Mouse (Mus musculus) A20 (cell line): ENCODE results near the gene Chst4.
"Not testable (repeated sequence)": the region's sequence is repeated elsewhere in the genome, so short reads cannot be mapped to it uniquely, and the experiment has no call there.

Experiments used
- DNase-seq: peaks from one replicate; pipeline ENCODE4 v3.0.0-alpha.2; 2011; ENCODE audit warnings: low read depth, low spot score

The Chst4 gene

GRCm38 (mm10) chr8:110039659-110040058 lies at the start of gene Chst4:
Gene Chst4, minus strand, starts transcription at chr8:110039740.
- no peak for DNase-seq

GRCm38 (mm10) chr8:110082416-110083105 lies 43.0 kb upstream of the Chst4 start:
- no peak for DNase-seq

DNA sequence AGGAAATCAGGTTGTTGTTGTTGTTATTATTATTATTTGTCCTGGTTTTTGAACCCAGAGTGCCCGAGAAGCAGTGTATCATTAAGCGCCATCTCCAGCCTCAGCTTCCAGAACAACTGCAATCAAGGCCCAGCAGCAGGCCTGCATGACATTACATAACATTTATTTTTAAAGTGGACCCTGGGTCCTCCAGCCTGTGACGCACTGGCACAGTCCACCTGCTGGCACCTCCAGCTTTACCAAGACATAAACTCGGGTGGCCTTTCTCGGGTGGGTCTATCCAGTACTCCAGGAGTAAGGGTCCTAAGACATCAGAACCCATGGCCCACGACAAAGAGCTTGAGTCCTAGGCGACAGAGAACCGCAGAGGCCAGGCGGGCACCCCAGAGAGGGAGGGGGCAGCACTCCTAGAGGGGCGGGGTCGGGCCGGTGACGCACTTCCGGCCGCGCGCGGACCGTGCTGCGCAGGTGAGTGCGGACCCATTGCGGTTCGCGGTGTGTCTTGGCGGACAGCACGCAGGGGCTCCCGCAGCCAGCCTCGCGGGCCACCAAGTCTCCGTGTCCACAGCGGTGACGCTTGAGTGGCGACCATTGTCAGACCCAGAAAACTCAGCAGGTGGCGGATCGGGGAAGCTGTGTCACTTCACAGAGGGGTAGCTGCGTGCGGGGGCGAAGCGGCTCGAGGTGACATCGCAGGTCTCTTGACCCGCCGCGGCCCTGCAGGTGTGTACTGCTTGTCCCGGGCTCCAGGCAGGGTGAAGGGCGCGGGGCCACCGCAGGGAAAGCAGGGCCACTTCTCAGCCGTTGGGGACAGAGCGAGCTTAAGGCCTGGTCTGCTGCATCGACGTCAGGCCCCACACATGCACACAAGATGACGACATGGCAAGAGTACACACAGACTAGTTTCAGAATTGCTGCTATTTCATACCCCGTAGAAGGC lies 40.0 kb upstream of the Chst4 start, which contains the start of gene Zfp612:
Zfp612 (plus strand) TSS at position 465 of the 940 bp plus-strand sequence.
- DNase-seq = peak; percentile 86

- no peak for DNase-seq
Measured at GRCm38 (mm10) chr8:110074496-110074895, 35.0 kb upstream of the Chst4 start.

DNA sequence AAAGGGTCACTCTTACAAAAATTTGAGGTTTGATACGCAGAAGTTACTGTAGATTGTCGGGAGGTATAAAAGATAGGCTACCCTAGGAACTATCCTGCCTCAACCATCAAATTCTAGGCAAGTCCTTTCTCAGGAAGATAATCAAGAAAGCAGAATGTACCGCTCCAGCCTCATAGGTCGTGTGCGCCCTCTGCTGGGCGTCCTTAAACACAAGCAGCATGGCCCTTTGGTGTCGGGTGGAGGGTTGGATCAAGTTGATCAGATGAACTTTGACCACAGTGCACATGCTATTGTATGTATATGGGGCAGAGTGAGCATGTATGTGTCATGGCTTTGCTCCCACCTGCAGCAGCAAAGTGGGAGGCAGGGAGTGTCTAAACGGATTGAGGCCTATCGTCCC lies 32.1 kb upstream of the Chst4 start:
- DNase-seq = peak; percentile 65

DNA sequence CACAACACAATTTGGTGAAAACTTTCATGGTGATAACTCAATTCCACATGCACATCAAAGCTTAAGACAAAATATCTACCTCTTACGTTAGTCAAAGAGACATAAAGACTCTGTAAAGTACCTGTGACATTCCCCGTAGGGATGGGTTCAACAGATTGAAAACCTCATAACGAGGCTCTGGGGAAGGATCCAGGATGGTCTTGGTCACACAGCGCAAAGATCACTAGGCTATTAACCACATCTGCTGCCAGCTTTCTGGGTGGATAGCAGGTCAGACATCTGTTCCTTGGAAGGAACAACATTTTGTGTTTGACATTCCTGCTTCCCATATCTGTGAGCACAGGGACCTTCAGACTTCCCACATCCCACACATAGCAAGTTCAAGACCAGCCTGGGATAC lies 30.2 kb upstream of the Chst4 start:
- no peak for DNase-seq

DNA sequence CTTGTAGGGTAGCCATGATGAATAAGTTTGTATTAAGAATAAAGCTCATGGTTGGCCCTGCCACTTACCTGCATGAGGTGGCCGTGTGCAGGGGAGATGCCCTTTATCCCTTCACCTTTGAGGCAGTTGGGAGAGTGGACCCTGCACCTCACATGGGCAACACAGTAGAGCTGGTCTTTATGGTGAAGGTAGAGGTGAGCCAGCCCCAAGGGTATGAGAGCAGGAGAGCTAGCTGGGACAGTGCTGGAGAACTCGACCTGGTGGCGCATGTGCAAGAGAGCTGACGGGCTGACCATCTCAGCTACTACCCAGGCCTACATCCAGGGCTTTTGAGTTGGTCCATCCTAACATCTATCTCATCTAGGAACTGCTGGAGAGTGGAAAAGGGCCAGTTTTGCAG lies 26.1 kb upstream of the Chst4 start:
- no peak for DNase-seq

- no peak for DNase-seq
Measured at GRCm38 (mm10) chr8:110064606-110065365, 25.2 kb upstream of the Chst4 start.

- DNase-seq = no peak
Measured at GRCm38 (mm10) chr8:110064161-110064560, 24.6 kb upstream of the Chst4 start.

DNA sequence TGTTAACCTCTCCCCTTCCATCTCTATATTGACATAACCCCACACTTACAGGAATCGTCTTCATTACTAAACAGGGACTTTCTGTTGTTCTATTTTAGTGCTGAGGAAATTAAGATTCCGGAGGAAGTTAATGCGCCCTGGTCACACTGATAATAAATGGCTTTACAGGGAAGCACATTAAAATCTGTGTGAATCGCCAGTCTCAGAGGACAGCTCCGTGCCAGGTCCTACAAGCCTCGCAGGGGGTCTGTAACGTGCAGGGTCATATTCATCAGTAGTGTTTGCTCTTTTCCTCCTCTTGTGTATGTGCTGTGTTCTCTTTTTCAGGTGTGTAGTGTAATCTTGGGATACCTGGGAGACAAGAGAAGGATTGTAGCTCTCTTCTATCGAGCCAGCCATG lies 18.7 kb upstream of the Chst4 start:
- DNase-seq = no peak

DNA sequence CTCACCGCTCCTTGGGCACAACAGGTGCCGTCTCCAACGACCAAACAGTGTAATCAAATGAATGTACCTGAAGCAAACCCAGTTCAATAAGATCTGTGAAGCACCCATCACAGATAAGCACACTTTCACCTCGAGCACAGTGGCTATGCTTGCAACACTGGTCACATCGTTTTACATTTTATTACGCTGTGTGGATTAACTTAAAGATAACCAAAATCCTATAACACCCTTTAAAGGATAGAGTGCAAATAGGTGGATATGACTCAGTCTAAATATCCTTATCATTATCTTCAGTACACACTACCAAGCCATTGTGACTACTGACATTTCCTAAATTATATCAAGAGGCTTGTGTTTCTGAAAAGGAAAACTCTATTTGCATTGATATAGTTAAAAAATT lies 11.7 kb upstream of the Chst4 start:
- no peak for DNase-seq

DNA sequence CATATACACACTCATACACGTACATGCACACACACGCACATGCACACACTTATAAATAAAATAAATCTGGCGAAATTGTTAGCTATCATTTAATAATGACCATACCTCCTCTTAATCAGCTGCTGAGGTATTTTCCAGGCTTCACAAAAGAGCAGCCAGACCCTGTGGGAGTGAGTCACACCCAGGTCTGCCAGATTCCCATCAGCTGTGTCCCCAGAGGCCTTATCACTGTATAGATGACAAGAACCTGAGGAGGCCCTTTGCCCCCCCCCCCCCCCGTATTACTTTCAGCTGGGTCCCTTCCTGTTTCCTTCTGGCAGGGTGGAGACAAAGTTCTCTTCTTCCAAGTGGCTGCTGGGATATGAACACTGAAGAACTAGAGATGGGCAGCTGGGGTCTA lies 969 bp upstream of the Chst4 start:
- DNase-seq = no peak

- DNase-seq = no peak
Measured at GRCm38 (mm10) chr8:110039216-110039615, 324 bp downstream of the Chst4 start.

DNA sequence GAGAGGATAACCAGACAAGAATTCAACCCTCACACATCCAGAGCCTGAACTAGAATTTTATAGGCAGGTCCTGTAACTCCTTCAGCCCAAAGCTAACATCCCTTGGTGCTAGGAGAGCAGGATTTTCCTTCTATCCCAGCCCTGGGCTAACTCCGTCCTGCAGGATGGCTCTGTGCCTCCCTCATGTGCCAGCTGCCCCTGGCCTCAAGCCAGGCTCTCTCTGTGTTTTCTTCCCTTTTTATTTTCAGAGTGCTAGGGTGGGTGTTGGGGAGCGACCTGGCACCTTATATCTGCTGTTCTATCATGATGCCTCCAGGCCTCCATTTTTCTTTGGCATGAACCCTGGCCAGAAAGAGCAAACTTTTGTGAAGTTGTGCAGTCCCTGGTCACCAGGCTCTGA lies 3.4 kb downstream of the Chst4 start:
- DNase-seq = no peak

DNA sequence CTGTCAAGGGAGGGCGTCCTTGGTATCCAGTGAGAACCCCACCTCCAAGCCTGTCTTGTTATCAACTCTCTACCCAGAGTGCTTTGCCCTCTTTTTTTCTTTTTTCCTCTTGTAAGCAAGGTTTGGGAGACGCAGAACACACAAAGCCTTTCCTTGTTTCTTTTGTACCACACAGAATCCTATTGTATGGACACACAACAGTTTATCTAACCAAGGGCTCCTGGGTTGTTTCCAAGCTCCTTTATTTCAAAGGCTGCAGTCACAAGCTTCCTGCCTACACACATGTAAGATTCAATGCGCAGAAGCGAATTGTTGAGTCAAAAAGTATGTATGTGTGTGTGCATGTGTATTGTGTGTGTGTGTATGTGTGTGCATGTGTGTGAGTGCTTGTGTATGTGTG lies 5.2 kb downstream of the Chst4 start:
- no peak for DNase-seq

GRCm38 (mm10) chr8:110033771-110034170 lies 5.8 kb downstream of the Chst4 start:
- DNase-seq = not testable (repeated sequence)

DNA sequence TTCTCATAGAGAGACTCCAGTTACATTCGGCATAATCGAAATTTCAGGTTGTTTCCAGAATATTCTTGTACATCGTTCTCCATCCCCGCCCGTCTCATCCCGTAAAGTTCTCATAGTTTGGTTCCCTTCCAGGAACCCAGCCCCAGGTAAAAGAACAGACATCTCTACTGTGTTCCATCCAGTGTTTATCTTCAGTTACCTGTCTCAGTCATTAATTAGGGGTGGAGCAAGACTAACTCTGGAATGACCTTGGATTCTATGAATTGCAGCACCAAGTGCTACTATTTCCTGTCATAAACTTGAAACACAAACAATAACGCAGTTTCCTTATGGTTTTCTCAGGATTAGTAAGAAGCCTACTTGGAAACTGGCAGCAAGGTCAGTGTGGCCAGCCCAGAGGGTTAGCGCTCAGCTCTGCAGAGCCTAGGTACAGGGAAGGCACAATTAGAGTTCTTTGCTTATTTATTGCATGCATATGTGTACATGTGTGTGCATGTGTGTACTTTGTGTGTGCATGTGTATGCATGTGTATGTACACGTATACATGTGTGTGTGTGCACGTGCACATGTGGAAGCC lies 16.7 kb downstream of the Chst4 start:
- DNase-seq = no peak

GRCm38 (mm10) chr8:110022081-110022480 lies 17.5 kb downstream of the Chst4 start:
- DNase-seq = no peak

DNA sequence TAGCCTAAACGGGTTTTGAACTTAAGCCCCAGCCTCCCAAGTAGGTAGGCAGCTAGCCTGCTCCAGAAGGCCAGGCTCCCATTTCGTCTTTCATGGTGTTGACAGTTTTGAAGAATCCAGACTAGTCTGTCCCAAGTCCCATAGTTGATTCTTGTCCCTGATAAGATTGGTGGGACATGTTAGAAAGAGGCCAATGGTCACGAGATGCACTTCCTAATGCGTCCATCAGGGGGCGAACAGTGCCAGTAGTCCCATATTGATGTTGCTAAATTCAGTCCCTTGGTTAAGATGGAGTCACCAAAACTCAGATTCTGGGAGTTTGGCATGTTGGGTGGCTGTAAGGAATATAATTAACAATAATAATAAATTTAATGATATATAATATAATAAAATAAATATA lies 28.7 kb downstream of the Chst4 start:
- DNase-seq = peak; percentile 55

DNA sequence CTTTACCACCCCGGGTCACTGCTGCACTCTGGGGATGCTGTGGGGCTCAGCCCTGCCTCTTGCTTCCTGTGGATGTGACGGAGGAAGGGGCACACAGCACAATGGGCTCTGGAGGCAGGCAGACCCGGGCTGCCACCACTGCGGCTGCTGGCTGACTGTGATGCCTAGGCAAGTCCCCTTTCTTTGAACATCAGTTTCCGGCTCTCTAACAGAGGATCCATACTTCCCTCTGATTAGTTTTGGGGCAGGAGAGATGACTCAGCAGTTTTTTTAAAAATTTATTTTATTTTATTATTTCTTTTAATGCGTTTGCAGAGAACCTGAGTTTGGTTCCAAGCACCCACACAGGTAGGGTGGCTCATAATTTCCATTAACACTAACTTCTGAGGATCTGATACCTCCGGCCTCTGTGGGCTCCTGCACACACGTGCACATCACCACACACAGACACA lies 30.5 kb downstream of the Chst4 start:
- no peak for DNase-seq

DNA sequence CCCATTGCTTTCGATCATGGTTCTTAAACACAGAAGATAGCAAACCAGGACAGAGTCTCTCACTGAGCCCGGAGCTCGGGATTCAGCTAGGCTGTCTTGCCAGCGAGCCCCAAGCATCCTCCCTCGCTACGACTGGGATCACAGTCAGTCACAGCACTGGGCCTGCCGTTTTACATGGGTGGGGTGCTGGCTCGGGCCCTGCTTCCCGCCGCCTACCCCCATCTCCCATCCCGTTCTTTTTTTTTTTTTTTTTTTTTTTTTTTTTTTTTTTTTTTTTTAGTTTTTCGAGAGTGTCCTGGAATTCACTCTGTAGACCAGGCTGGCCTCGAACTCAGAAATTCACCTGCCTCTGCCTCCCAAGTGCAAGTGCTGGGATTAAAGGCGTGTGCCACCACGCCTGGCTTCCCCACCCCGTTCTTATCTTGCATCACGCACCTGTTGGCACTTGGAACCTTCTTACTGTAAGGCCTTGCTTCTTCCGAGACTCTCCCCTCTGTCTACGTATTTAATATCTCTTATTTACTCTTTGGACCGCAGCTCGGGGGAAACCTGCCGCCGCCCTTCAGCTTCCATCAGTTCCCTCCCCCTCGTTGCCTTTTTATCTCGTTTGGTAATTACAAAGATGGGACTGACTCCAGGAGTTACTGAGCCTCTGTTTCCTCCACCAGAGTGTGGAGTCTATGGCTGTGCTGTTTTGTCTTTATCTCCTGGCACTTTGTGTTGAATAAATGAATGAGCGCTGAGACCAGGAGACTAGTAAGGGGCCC lies 31.1 kb downstream of the Chst4 start:
- DNase-seq = no peak
